Mouse (Mus musculus) adrenal gland, adult 8-10 months (tissue): ENCODE results near the gene Sfxn3. TPM values are rescaled to one million over a fixed set of nuclear protein-coding genes. Genes with fewer than 3 reads are reported as not detected.

Source experiments
- DNase-seq: peaks from one replicate; pipeline ENCODE4 v3.0.0; 2022
- total RNA-seq, 4 experiments: library from RNA; stranded (reverse); gene quantifications; 2 replicates each; pipeline ENCODE4 v1.2.4; 2022

Sfxn3 gene
- 10 to 100 TPM; 53.1 to 96.1 (median 73.9) TPM for total RNA-seq

DNA sequence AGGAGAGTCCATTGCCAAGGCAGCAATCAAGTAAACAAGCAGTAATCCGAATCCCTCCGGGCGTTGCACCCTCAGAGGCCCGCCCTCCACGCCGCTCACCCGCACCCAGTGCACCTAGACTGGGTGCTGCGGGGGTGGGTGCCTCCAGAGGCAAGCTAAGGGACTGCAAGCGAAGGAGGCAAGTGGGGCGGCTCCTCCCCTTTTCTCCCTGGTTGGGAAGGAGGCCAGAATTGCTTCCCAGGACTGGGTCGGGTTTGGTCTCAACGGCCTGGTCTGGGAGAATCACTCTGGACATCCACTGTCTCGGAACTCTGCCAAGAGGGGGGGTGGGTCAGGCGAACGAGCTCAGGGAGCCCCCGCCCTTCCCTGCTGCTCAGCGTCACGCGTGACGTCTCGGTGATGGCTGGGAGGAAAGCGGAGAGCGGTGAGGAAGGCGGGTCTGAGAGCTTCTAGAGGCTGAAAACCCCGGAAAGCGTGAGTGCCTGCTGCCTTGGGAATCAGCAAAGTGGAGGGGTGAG, at the start of gene Sfxn3:
TSS of gene Sfxn3 (plus strand) at position 87 of the 518 bp plus-strand sequence.
- peak; percentile 94 for DNase-seq

DNA sequence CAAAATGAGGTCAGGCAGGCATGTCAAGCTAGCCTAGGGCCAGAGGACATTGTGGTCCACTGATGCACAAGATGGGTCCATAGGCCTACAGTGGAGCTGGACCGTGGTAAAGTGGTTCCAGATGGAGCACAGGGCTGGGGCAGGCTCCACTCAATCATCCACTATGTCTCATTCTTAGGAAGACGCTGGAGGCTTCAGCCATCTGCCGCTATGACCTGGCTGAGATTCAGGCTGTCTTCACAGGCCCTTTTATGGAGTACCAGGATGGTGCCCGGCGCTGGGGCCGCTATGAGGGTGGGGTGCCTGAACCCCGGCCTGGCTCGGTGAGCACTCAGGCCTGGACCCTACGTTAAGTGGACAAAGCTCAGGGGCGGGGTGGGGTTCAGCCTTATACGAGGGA, 49.5 kb upstream of the Sfxn3 start:
- DNase-seq = no peak

- DNase-seq = no peak
Observed at GRCm38 (mm10) chr19:44999647-45000046, 47.7 kb upstream of the Sfxn3 start.

- peak; percentile 2 for DNase-seq
Observed at GRCm38 (mm10) chr19:45002301-45002700, 45.0 kb upstream of the Sfxn3 start.

- peak; percentile 1 for DNase-seq
Observed at GRCm38 (mm10) chr19:45003740-45004516, 43.4 kb upstream of the Sfxn3 start.

DNA sequence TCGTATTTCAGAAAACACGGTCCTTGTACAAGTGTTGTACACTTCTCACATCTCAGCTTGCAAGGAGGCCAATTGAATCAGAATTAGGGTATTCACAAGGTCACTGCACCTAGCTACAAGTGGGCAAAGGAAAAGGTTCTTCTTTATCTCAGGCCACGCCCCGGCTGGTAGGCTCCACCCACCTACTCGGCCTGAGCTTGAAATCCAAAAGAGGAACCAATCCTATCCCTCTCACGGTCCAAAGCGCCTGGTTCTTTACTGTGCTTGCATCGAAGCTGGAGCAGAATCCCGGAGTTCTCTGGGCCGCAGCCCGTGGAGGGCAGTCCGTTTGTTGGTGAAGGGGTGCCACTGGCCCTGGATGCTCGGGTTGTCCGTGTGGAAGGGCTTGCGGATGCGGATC, 41.9 kb upstream of the Sfxn3 start, which contains the start of gene Twnk:
TSS of gene Twnk (plus strand) at position 220 of the 400 bp plus-strand sequence.
- peak; percentile 54 for DNase-seq

DNA sequence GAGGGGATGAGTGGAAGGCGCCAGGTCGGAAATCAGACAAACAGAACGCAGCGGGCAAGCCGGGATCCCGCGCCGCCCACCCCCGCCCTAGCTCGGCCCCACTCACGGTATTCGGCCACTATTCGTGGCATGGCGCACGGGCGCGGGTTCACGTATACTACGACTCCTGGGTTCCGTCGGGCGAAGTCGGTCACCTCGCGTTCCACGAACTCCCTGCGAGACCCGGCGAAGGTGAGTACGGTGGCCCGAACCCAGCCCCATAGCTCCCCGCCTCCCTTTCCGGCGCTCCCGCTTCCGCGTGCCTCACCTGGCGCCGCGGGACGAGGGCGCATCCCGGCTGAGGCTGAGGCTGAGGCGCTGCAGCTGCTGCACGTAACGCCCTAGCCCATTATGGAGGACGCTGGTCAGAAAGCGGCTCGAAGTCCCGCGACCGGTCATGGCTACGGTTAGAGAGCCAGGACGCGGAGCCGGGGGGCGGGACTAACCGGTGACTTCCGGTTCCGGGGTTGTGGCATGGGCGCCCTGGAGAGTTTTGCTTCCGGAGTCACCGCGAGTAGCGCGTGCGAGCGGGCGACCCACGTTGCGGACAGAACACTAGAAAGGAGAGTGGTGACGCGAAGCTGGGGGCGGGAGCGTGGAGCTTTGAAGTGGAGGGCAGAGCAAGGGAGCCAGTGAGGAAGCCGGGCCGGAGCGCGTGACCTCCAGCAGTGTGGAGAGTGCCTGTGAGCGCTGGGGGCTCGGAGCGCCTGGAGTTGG, 41.2 kb upstream of the Sfxn3 start, which contains the start of gene Mrpl43:
TSS of gene Mrpl43 (minus strand) at position 486 of the 756 bp plus-strand sequence.
- DNase-seq = peak; percentile 96

DNA sequence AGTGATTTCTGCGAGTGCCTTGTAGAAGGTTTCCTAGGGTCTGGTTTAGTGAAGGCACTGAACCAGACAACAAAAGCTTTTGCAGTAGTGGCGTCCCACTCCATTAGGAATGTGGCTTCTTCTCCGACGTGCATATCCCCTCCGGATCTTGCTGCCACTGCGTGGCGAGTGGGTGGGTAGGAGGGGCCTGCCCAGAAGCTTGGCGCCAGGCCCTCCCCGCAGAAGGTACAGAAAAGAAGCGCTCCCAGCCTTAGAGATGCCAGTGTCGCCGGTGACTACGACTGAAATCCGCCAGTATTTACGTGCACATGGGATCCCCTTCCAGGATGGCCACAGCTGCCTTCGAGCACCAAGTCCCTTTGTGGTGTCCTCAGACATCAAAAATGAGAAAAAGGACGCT, 40.3 kb upstream of the Sfxn3 start:
- DNase-seq = peak; percentile 25

- DNase-seq = peak; percentile 71
Observed at GRCm38 (mm10) chr19:45007425-45008191, 39.7 kb upstream of the Sfxn3 start.

GRCm38 (mm10) chr19:45010646-45011045, 36.7 kb upstream of the Sfxn3 start:
- DNase-seq = peak; percentile 70

DNA sequence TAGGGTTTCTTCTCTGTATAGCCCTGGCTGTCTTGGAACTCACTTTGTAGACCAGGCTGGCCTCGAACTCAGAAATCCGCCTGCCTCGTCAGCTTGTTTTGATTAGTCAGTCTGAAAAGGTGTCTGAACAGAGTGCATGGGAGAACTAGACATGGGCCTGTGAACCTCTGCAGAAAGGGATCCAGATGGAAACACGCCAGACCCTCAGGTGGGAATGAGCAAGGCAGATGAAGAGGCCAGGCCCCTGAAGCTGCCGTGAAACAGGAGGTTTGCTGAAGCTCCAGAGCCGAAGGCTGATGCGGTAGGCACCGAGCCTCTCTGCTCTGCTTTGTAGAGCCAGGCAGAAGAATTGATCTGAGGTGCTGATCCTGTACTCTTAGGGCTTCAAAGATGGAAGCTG, 35.1 kb upstream of the Sfxn3 start:
- DNase-seq = no peak

DNA sequence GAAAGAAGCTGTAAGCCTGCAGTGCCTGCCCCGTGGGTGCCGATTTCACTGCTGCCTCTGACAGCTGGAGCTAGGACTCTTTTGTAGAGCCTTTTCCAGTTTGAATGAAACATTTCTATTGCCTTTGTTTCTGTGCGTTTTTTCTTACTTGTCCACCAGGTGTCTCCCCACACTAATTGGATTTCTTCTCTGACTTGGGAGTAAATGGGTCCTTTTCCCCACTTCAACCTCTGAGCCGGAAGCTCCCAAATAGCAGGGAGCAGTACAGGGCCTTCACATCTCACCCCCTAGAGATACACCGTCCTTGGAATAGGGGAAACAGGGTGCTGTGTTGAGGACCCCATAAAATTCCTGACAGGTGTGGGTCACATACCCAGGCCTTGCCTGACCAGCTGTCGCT, 34.7 kb upstream of the Sfxn3 start:
- DNase-seq = no peak

DNA sequence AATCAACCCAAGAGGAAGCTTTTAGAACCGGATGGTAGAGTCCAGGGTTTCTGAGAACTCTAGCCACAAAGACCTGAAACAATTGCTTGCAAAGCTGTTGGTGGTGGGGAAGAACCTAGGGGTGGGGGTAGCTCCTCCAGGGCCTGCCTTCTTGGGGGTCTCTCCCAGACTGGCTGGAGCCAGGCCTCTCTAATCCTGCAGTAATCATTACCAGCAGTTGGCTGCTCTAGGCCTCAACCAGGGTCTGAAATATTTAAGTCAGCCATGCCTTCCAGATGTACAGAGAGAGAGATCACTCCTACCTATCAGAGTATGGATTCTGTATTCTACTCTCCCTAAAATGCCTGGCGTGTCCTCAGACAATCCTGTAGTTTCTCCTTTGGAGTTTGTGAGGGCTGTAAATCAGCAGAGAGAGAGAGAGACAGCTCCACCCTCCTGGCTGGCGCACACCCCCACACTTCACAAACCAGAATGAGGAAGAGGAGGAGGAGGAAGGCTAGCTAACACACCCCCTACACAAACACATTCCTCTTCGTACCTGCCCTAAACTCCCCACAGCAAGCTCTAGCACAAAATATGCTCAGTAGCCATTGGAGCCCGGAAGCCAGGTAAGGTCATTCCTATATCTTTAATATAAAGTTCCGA, 33.6 kb upstream of the Sfxn3 start:
- DNase-seq = no peak

DNA sequence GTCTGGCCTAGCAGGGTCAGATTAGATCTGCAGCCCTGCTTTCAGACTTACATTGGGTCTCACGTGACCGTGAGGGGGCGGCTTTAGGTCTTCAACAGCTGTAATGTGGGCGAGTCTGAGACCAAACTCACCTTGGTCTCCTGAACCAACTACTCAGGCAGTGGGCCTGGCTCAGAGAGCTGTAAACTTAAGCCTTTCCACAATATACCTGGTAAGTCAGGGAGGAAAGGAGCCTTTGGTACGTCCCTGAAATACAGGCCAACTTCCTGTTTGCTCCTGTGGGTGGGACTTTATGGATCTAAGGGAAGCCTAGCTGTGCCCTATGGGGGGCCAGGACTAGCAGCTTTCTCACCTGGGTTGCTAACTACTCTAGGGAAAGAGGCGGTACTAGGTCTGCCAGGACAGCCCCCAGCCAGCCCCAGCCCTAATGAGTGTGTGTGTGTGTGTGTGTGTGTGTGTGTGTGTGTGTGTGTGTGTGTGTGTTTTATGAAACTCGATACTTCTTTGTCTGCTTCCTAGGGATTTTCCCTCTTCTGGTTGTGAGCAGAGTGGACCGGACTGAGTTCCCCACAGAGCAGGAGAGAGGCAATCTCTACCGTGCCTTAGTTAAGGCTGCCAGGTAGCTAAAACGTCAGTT, 32.9 kb upstream of the Sfxn3 start, which contains the start of gene Lzts2:
TSS of gene Lzts2 (plus strand) at position 80 of the 637 bp plus-strand sequence.
- no peak for DNase-seq

- DNase-seq = peak; percentile 70
Observed at GRCm38 (mm10) chr19:45014981-45015402, 32.3 kb upstream of the Sfxn3 start.

DNA sequence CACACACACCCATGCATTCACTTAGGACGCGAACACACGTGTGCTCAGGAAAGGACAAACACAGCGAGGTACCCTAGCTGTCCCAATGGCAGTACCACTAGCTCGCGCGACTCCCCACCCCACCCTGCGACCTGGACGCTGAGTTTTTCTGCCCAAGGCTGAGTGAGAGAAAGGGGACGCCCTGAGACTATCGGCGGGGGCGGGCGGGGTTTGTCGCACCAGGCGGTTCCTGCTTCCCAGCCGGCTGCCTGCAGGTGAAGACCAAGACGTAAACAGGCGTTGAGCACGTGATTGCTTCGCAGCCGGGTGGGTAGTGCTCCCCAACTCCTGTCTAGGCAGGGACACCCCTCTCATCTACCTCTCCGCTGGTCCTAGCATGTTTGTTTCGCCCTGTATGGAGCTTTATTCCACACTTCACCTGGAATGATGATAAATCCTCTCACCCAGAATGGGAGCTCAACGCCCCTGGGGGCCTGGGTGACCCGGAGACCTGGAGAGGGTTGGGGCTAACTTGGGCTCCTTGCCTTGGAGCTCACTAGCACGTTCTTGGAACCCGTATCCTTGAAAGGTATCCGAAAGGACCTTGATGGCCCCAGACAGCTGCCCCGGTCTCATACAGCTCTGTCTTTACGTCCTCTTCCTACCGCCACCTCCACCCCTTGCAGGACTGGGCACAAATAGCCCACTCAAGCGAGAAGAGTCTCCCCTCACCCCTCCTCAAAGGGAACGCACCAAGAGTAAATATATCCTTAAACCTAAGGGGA, 31.6 kb upstream of the Sfxn3 start:
- DNase-seq = peak; percentile 67

DNA sequence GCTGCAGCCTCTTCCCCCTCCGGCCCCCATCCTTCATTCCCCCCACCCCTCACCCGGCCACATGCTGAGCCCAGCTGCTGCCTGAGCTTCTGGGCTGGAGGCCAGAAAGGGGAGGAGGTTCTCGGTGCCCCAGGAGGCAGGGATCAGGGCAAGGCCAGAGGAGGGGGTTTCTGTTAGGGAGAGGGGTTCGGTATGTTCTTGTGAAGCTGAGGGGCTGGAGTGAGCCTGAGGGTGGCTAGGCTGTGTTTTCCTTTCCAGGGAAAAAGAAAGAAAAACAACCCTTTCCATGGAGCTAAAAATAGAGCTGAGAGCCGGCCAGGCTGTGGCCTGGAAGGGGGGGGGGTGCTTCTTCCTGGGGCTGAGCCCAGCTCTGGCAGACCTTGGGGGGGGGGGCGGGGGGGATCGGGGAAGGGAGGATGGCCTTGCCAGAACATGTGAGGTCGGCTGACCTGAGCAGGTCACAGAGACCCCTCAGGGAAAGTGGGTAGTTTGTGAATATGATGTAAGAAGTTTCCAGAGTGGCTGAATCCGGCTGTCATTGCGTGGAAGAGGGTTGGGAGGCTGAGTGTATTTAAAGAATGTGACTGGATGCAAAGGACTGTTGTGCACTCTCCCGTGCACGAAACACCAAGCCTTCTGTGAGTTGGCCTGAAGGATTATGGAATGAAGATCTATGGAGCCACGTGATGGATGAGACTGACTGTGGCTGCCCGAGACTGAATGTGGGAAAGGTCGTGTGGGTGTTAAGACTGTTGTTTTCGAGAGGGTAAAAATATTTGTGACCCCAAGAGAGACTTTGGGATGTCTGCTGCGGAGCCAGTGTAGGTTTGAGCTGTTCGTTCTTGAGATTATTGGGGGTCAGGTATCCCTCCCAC, 30.7 kb upstream of the Sfxn3 start:
- DNase-seq = peak; percentile 80

GRCm38 (mm10) chr19:45017216-45017771, 30.0 kb upstream of the Sfxn3 start:
- DNase-seq = peak; percentile 82

DNA sequence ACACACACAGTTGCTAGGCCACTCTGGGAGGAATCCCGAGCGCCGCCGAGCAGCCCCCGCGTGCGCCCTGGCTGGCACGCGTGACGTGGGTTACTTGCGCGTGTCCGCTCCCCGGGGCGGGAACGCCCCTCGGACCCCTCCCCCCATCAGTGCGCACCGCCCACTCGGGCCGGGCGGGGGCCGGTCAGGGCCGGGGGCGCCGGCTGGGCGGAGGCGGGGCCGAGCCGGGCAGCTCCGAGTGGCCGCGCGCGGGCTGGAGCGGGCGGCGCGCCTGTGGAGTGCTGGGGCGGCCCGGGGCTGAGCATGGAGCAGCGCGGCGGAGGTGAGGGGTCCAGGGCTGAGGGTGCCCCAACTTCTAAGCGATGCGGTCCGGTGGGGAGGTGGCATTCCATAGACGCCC, 29.4 kb upstream of the Sfxn3 start:
- peak; percentile 88 for DNase-seq
